Mouse (Mus musculus) v-Abl transformed pro-B cells (cell line): ENCODE data around the gene Adamtsl5.

Source experiments
- in situ Hi-C, 2 experiments: fragments of 400-800 bp; cut with MboI; formaldehyde crosslinking; loops; one replicate each; pipeline ENCODE4 v1.15.1; 2025; ENCODE audit not compliant: unreplicated experiment in 2 of 2

Adamtsl5 gene

DNA sequence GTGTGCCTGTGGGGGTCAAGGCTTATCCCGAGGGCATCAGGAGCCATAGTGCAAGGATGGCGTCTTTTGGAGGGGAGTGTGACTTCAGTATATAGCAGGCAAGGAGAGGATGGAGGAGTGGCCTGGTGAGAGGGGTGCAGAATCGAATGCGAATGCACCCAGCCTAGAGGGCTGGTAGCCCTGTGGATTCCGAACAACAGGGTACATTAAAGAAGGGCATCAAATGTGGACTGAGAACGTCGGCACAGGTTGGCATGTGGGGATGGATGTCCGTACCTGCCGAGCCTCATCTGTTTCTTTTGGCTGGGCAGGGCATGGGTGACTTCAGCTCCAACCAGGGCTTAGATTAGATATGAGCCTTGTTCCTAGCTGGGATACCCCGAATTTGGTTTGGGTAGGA, 48.4 kb downstream of the Adamtsl5 start:
- in situ Hi-C loops: loop anchor here in 1 of 2 experiments (10.0 kb wide), 1 partner anchor 45 kb away; the partner anchor contains the start of gene Adamtsl5

DNA sequence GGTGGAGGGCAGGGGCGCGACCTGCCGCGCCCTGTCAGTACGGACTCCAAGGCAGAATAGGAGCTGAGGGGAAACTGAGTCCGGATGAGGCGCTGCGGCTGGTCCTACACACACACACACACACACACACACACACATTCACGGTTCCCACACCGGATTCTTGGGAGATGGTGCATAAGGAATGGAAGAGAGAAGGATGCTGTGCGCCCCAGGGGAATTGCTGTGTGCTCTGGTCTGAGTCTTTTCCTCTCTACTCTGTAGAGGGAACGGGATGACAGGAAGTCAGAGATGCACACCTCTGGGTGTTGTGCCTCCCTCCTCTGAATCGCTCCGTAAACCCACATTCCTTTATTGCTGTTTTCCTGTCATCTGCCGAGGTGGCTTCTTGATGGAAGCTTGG, 48.9 kb downstream of the Adamtsl5 start:
- in situ Hi-C loops: loop anchor here in 1 of 2 experiments (10.0 kb wide), 1 partner anchor 46 kb away; the partner anchor contains the start of gene Adamtsl5

DNA sequence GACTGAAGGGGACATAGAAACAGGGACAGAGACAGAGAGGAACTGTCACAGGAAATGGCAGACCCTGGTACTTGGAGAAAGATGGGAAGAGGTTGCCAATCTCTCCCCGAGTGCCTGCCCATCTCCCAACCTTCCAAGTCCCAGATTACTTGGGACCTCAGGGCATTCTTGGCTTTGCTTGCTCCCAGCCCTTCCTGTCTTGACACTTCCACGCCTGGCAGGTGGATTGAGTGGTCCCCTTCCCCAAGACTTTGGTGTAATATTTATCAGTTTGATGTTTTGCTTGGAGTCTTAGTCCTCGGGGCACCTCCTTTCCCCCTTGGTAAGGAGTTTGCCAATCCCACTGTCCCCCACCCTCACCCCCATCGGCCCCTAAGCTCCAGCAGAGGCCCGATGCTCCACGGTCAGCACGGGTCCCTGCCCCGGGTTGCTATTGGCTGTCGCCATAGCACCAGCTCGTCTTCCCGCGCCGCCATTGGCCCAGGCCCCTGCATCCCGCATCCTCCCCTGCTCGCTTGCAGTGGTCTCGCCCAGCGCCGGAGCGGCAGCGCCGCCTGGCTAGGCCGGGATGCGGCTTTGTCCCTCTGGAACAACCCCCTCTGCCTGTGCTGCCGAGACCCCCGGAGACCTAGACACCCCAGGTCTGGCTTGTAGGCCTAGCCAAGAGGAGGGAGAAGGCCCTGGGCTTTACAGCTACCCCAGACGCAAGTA, 49.5 kb downstream of the Adamtsl5 start:
- in situ Hi-C loops: loop anchor here in 1 of 2 experiments (10.0 kb wide), 1 partner anchor 46 kb away; the partner anchor contains the start of gene Adamtsl5

DNA sequence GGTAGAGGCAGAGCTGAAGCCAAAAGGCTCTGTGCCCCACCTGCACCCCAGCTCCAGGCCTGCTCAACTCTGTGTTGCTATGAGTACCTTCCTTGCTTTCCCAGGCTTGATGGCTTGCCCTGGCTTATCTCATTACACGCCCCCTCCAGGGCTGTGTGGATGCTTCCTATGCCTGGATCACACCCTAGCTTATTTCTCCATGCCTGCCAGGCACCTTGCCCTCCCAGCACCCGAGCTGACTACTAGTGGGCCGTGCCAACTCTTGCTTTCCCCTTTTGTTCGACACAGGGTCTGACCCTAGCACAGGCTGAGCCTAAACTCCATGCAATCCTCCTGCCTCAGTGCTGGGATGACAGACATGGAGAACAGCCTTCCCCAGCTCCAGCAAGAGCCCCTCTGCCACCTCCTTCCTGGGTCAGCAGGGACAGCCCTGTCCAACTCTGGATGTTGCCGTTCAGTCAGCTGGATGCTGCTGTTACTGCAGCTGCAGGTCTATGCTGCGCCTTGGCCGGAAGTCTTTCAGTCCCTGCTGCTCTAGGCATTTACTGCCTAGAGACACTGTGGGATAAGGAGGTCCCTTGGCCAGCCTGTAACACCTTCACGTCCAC, 50.6 kb downstream of the Adamtsl5 start:
- in situ Hi-C loops: loop anchor here in 1 of 2 experiments (10.0 kb wide), 1 partner anchor 47 kb away; the partner anchor contains the start of gene Adamtsl5

DNA sequence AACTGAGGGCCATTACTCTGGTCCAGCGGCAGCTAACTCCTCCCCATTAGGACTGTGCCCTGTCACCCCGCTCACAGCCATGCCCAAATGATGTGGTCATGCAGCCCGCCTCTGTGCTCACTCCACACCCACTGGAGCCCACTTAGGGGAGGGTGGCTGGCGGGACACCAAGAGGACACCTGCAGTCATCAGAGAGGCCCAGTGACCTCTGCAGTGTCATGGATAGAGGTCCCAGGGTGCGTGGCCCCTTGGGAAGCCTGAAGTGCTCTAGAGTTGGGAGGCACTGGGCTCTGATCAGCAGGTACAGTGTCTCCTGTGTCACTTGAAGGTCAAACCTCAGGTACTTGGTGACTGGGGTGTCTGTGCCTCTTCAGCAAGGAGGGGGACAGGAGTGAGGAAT, 51.4 kb downstream of the Adamtsl5 start:
- in situ Hi-C loops: loop anchor here in 1 of 2 experiments (10.0 kb wide), 1 partner anchor 48 kb away; the partner anchor contains the start of gene Adamtsl5

DNA sequence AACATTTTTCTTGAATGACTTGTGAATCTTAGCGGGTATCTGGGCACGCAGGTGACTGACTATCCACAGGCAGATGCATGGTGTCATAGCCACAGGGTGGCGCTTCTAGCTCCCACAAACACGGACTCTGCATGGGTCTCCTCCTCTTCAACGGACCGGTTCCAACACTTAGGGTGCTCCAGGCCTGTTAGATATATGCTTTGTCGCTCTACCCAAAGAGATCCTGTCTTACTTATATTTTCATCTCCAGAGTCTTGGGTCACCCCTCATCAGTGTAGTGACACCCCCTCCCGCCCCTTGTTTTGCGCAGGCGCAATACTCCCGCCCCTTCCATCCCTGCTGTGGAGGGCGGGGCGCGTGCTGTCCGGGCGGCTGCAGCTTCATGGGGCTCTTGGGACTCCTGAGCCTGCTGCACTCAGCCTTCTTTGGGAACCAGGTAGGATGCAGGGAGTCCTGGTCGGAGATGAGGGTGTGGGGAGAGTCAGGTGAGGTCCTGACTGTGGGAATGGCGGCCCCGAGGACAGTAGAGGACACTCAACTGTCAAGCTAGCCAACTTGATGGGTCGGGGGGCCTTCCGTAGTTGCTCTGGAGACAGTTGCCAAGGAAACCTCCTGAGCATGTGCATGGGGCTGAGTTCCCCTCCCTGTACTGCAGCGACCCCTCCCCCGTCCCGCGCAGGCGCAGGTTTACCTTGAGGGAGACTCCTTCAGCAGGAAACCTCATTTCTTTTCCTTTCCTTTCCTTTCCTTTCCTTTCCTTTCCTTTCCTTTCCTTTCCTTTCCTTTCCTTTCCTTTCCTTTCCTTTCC, 52.4 kb downstream of the Adamtsl5 start, which contains the start of gene Apc2:
Gene Apc2 (plus strand): TSS at position 360 of the 808 bp plus-strand sequence.
- in situ Hi-C loops: loop anchor here in 1 of 2 experiments (10.0 kb wide), 1 partner anchor 49 kb away; the partner anchor contains the start of gene Adamtsl5

DNA sequence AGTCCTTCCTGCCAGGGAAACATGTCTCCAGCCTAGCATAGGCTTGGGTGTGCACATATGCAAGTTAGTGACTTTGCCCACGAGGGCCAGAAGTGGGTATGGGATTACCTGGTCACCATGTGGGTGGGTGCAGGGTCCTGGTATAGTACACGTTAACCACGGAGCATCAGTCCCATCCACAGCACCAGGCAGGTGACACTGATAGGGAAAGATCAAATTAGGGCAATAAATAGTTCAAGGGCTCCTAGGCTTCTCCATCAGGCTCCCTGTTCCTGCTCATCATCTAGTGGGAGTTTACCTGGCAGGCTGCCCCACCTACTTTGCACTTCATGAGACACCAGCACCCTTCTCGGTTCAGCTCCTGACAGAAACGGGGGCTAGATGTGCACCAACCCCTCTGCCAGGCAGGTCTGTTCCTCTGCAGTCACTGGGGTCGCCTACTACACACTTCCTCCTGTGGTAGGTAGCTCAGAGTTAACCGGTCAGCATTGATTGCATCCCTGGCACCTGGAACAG, 53.4 kb downstream of the Adamtsl5 start:
- in situ Hi-C loops: loop anchor here in 1 of 2 experiments (10.0 kb wide), 1 partner anchor 50 kb away; the partner anchor contains the start of gene Adamtsl5

DNA sequence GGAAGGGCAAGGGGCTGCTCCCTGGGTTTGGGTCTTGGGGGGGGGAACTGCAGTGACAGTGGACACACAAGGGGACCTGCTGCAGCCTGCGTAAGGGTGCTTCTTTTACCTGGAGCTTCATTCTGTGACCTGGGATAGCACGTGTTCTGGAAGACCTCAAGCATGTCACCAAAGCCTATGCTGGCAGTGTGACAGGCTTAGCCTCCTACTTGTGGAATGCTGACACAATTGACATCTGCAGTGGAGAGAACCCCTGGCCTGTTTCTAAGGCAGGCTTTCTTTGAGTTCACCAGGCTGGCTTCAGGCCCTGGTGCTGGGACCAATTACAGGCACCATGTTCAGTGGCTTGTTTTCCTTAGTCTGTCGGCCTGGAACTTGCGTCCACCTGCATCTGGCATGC, 53.9 kb downstream of the Adamtsl5 start:
- in situ Hi-C loops: loop anchor here in 1 of 2 experiments (10.0 kb wide), 1 partner anchor 50 kb away; the partner anchor contains the start of gene Adamtsl5

DNA sequence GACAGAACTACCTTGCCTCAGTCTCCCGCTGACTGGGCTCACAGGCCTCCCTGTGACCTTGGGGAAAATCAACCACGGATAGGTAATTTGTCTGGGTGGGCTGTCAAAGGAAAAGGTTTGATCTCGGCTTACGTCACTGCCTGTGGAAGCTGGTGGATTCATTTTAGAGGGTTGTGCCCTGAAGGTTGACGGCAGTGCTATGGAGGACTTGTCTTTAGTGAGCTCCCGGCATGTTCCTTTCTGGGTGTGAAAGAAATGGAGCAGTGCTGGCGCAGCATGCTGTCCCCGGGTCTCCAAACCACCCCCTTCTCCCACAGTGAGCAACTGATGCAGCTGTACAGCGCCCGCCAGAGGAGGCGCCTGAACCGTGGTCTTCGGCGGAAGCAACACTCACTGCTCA, 54.9 kb downstream of the Adamtsl5 start:
- in situ Hi-C loops: loop anchor here in 1 of 2 experiments (10.0 kb wide), 1 partner anchor 51 kb away; the partner anchor contains the start of gene Adamtsl5

DNA sequence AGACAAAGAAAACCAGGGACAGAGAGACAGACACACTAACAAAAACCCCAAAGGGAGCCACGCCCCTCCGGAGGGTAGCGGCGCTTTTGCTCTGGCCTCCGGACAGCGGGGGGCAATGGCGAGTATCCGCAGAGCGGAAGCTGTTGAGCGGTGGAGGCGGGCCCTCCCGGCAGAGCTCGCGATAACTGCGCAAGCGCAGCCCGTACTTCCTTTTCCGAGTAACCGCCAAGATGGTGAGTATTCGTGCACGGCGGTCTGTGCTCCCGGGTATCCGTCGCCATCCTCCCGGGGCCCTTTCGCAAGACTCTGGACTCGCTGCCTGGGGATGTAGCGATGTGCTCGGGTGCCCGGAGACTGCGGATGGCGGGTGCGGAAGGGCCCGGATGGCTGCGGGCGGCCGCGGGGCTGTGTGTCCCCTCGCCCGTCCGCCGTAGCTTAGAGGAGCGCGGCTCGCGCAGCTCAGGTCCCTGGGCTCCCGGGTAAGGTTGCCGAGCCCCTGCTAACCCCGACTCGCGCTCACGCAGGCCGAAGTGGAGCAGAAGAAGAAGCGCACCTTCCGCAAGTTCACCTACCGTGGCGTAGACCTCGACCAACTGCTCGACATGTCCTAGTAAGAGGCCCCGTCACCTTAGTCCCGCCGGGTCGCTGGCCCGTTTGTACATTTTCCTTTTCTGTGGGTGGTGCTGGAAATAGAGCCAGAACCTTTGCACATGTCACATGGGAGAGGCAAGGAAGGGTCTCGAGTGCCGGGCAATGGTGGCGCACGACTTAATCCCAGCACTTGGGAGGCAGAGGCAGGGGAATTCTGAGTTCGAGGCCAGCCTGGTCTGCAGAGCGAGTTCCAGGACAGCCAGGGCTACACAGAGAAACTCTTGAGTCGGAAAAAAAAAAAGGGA, 55.7 kb downstream of the Adamtsl5 start, which contains the start of gene Rps15:
Gene Rps15 (plus strand): TSS at position 203 of the 896 bp plus-strand sequence.
- in situ Hi-C loops: loop anchor here in 1 of 2 experiments (10.0 kb wide), 1 partner anchor 52 kb away; the partner anchor contains the start of gene Adamtsl5
